Mouse (Mus musculus): ENCODE measurements around the gene Dguok. TPM values are rescaled to one million over a fixed set of nuclear protein-coding genes. Genes with fewer than 3 reads are reported as not detected.

Dguok gene
- polyA plus RNA-seq, 1 experiment, result 50.0 TPM

GRCm38 (mm10) chr6:83435174-83435573 is 71.6 kb downstream of the Dguok start:
- 62% methylated on average over 5 of the region's 5 CpGs for WGBS
- DNase-seq, result no peak
- no peak for TF ChIP-seq CTCF (conservative IDR thresholded peaks at IDR 0.05; ENCODE audit: insufficient read depth, insufficient read length, low read depth, low read length)
- TF ChIP-seq POLR2A (IDR thresholded peaks at IDR 0.05; ENCODE audit: low read depth, low read length), result no peak

GRCm38 (mm10) chr6:83433546-83433945 is 73.2 kb downstream of the Dguok start:
- DNase-seq, result peak; percentile 62
- Histone ChIP-seq H3K27me3 (replicated peaks; ENCODE audit: control insufficient read depth, insufficient read depth, low read length) (no peaks in the 10 kb centered on the region), H3K36me3 (ENCODE audit: control insufficient read depth, insufficient read depth, low read length) (no peaks in the 10 kb centered on the region), H3K4me3 (ENCODE audit: insufficient read depth, low read depth, low read length) (no peak overlapping the region), H3K4me1 (ENCODE audit: control insufficient read depth, insufficient read depth, low read length) (peaks cover 17% of the 10 kb centered on the region), H3K27ac (ENCODE audit: insufficient read depth, low read depth, low read length) (0 out of 2 replicates have a peak overlapping the region, but pooled peaks have one; percentile 0)
- TF ChIP-seq CTCF (conservative IDR thresholded peaks at IDR 0.05; ENCODE audit: insufficient read depth, insufficient read length, low read depth, low read length), result no peak
- TF ChIP-seq POLR2A (IDR thresholded peaks at IDR 0.05; ENCODE audit: low read depth, low read length), result no peak
- WGBS, result 22% methylated on average over 4 of the region's 4 CpGs

More at GRCm38 (mm10) chr6:83435174-83435573, 71.6 kb downstream of the Dguok start:
- Histone ChIP-seq H3K36me3 (ENCODE audit: control insufficient read depth, insufficient read depth, low read length) (no peaks in the 10 kb centered on the region), H3K27ac (ENCODE audit: insufficient read depth, low read depth, low read length) (no peak overlapping the region), H3K4me3 (ENCODE audit: insufficient read depth, low read depth, low read length) (no peak overlapping the region), H3K27me3 (replicated peaks; ENCODE audit: control insufficient read depth, insufficient read depth, low read length) (no peaks in the 10 kb centered on the region), H3K4me1 (ENCODE audit: control insufficient read depth, insufficient read depth, low read length) (peaks cover 23% of the 10 kb centered on the region)

- H3K4me1 ChIP-seq (ENCODE audit: control insufficient read depth, insufficient read depth, low read length), result peaks cover 22% of the 10 kb centered on the region
- TF ChIP-seq POLR2A (IDR thresholded peaks at IDR 0.05; ENCODE audit: low read depth, low read length) (no peak), CTCF (conservative IDR thresholded peaks at IDR 0.05; ENCODE audit: insufficient read depth, insufficient read length, low read depth, low read length) (no peak)
- H3K4me3 ChIP-seq (ENCODE audit: insufficient read depth, low read depth, low read length), result no peak overlapping the region
- H3K27ac ChIP-seq (ENCODE audit: insufficient read depth, low read depth, low read length), result no peak overlapping the region
- no peaks in the 10 kb centered on the region for H3K36me3 ChIP-seq (ENCODE audit: control insufficient read depth, insufficient read depth, low read length)
- 71% methylated on average over 7 of the region's 7 CpGs for WGBS
- H3K27me3 ChIP-seq (replicated peaks; ENCODE audit: control insufficient read depth, insufficient read depth, low read length), result no peaks in the 10 kb centered on the region
- DNase-seq, result no peak
Observed at GRCm38 (mm10) chr6:83432966-83433365, 73.8 kb downstream of the Dguok start.

Other genes starting within 250 kb of the Dguok start
- 2.3 and 2.4 TPM in 2 replicates for gene Mthfd2, start 181.1 kb downstream of the Dguok start, polyA plus RNA-seq (2012; rRNA removed)
- gene Mob1a, start 181.0 kb downstream of the Dguok start, polyA plus RNA-seq (2012; rRNA removed), result 17.9 and 23.5 TPM in 2 replicates
- gene Bola3, start 157.8 kb downstream of the Dguok start, polyA plus RNA-seq (2012; rRNA removed), result 85.2 and 125 TPM in 2 replicates
- 7.1 and 8.0 TPM in 2 replicates for gene Tet3, start 47.9 kb downstream of the Dguok start, polyA plus RNA-seq (2012; rRNA removed)
- 2.0 and 10.5 TPM in 2 replicates for gene Actg2, start 29.3 kb upstream of the Dguok start, polyA plus RNA-seq (2012; rRNA removed)
- gene Stambp, start 65.8 kb upstream of the Dguok start, polyA plus RNA-seq (2012; rRNA removed), result 13.9 and 15.7 TPM in 2 replicates
- gene Clec4f, start 149.2 kb upstream of the Dguok start, polyA plus RNA-seq (2012; rRNA removed), result not detected in 2 replicates
- gene Cd207, start 170.9 kb upstream of the Dguok start, polyA plus RNA-seq (2012; rRNA removed), result 0.19 and 0.28 TPM in 2 replicates
- not detected in 2 replicates for gene Vax2, start 204.3 kb upstream of the Dguok start, polyA plus RNA-seq (2012; rRNA removed)
- gene Atp6v1b1, start 236.0 kb upstream of the Dguok start, polyA plus RNA-seq (2012; rRNA removed), result 137 and 154 TPM in 2 replicates

Measured in kidney, adult 2 months (tissue).